Mouse (Mus musculus) spleen, adult 2 months (tissue): ENCODE data around the gene Lrrc41. TPM values are rescaled to one million over a fixed set of nuclear protein-coding genes. Genes with fewer than 3 reads are reported as not detected.

Source experiments
- DNase-seq, 2 experiments: peaks; one replicate each; pipeline versions ENCODE4 v3.0.0 to v3.0.0-alpha.2; 2012 to 2021; ENCODE audit warnings: low spot score in 2 of 2, low read depth in 1 of 2
- H3K27ac ChIP-seq: fragments of 200-500 bp; 2 replicates; pipeline ENCODE4 v1.5.1; 2012; ENCODE audit warnings: low read length, inconsistent platforms; ENCODE audit not compliant: insufficient read depth
- H3K27me3 ChIP-seq: fragments of 200-500 bp; 2 replicates; pipeline ENCODE4 v1.6.1; 2012; ENCODE audit warnings: mild to moderate bottlenecking, moderate library complexity, low read length, inconsistent platforms; ENCODE audit not compliant: control insufficient read depth, insufficient read depth
- H3K36me3 ChIP-seq: fragments of 200-500 bp; 2 replicates; pipeline ENCODE4 v1.6.1; 2012; ENCODE audit warnings: mild to moderate bottlenecking, low read length, inconsistent platforms; ENCODE audit not compliant: control insufficient read depth, insufficient read depth
- H3K4me1 ChIP-seq: fragments of 200-500 bp; 2 replicates; pipeline ENCODE4 v1.6.1; 2011; ENCODE audit warnings: inconsistent platforms; ENCODE audit not compliant: control insufficient read depth, insufficient read depth, insufficient read length
- H3K4me3 ChIP-seq: fragments of 200-500 bp; 2 replicates; pipeline ENCODE4 v1.5.1; 2011; ENCODE audit warnings: mild to moderate bottlenecking, inconsistent platforms; ENCODE audit not compliant: insufficient read depth, insufficient read length; ENCODE audit errors: extremely low read depth
- CTCF ChIP-seq: fragments of 200-500 bp; IDR thresholded peaks from 2 replicates; pipeline ENCODE4 v1.5.1; 2011; ENCODE audit warnings: mild to moderate bottlenecking, inconsistent platforms; ENCODE audit not compliant: insufficient read depth, insufficient read length, insufficient replicate concordance; ENCODE audit errors: extremely low read depth
- POLR2A ChIP-seq: fragments of 200-500 bp; IDR thresholded peaks from 2 replicates; pipeline ENCODE4 v1.6.1; 2011; ENCODE audit warnings: low read depth, low read length, inconsistent platforms
- WGBS: fragments of 180-500 bp; shearing (Covaris S2); methylation state at CpG from one replicate; pipeline ENCODE4 v1.1.7; 2018; 5-methylcytosine and 5-hydroxymethylcytosine counted together
- polyA plus RNA-seq: library from polyadenylated mRNA; depleted of rRNA; stranded (reverse); fragments of >200 nt; gene quantifications from 2 replicates; pipeline ENCODE4 v1.2.3, GENCODE M21; 2012; rRNA removed

The Lrrc41 gene
- polyA plus RNA-seq, result 22.4 and 35.3 TPM in 2 replicates

DNA sequence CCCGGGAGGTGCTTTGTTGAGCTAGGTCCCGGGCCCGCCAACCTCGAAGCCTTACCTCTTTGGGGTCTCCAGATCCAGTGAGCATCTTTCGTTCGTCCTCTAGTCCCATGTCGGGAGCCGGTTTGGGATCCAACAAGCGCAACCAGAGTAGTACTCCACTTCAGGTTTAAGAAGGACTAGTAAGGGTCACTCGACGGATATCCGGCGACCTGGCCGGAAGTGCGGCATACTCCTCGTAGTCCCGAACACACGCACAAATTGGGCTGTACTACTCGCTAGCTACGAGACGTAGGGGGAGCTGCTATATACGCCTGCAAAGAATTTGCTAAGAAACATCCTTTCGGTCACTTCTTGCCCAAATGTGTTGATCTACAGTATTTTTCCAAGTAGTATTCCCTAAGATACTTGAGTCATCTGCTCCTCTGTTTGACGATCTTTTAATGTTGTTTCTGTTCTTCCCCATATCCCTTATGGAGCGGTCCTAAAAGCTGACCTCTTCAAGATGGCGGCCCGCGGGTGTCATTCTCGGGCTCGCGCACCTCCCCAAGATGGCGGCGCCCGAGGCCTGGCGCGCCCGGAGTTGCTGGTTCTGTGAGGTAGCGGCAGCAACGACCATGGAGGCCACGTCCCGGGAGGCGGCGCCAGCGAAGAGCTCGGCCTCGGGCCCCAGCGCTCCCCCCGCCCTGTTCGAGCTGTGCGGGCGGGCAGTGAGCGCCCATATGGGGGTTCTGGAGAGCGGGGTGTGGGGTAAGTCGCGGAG, at the start of gene Lrrc41, which contains the start of gene Uqcrh:
Gene Lrrc41, plus strand, starts transcription at position 409 of the 760 bp plus-strand sequence.
Gene Uqcrh, minus strand, starts transcription at position 211 of the 760 bp plus-strand sequence.
- under 1% methylated on average over 55 of the region's 55 CpGs for WGBS
- peak; percentile 87 for TF ChIP-seq POLR2A
- TF ChIP-seq CTCF, result no peak
- H3K27me3 ChIP-seq, result peaks cover 2% of the 10 kb centered on the region; the same call in 1 of the 2 replicates
- peaks cover 4% of the 10 kb centered on the region for H3K36me3 ChIP-seq
- peak; percentile 87 to 96 for DNase-seq
- H3K27ac ChIP-seq, result peak within 1 kb of the TSS; percentile 83
- no peaks in the 10 kb centered on the region; the same call in 1 of the 2 replicates for H3K4me1 ChIP-seq
- H3K4me3 ChIP-seq, result peak within 1 kb of the TSS; percentile 86

DNA sequence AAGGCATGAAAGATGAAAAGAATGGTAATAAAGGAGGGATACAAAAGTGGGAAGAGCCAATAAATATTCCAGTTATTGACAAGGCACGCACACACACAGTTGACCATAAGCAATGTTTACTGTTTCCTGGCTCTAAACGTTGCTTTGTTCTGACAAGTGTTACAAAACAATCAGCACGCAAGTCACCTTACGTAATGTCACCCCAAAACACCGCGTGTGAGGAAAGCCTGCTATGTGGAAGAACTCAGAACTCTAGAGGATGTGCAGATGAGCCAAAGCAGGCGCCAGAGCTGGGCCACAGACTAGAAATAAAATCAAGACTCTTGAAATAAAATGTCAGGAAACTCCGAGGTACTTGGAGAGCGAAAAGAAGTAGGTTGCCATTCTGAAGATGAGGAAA, 42.2 kb upstream of the Lrrc41 start:
- Histone ChIP-seq H3K27me3 (no peaks in the 10 kb centered on the region), H3K4me3 (no peak overlapping the region), H3K36me3 (peaks cover 25% of the 10 kb centered on the region), H3K27ac (no peak overlapping the region), H3K4me1 (no peaks in the 10 kb centered on the region)
- no peak for DNase-seq
- no peak for TF ChIP-seq POLR2A
- TF ChIP-seq CTCF, result no peak
- WGBS, result 89% methylated on average over 9 of the region's 9 CpGs

DNA sequence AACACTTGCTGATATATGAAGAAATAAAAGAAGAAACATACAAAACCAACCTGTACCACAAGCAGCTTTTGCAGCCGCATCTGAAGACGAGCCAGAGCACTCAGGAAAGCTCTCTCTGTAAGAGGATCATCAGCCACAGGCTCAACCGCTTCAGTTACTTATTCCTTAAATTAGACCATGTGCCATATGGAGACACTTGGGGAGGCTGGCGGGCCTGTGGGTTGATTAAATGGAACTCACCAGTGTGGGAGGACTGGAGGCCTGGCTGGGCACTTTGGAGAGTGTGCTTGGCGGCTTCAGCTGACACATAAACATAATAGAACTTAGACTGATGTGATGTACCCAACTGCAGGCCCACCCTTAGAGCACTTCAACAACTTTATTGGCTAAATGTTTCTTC, 41.7 kb upstream of the Lrrc41 start:
- H3K4me3 ChIP-seq, result no peak overlapping the region
- H3K27me3 ChIP-seq, result no peaks in the 10 kb centered on the region
- no peak overlapping the region for H3K27ac ChIP-seq
- 95% methylated on average over 5 of the region's 5 CpGs for WGBS
- H3K36me3 ChIP-seq, result peaks cover 25% of the 10 kb centered on the region
- no peaks in the 10 kb centered on the region for H3K4me1 ChIP-seq
- DNase-seq, result no peak
- no peak for TF ChIP-seq CTCF
- TF ChIP-seq POLR2A, result no peak

DNA sequence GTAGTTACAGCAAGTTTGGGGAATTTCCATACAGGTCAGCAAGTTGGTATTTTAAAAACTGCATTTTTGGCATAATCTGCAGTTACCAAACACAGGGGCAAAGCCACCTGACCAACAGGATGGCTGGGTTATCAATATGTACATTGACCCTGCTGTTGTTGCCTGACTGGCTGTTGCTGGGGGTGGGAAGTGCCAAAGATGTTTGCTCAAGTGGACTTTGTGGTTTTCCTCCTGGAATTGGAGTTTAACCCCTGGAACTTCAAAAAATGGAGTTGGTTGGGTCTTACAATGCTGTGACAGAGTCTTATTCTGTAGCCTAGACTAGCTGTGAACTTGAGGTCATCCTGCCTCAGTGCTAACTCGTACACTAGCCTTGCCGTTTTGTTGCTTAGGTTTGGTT, 34.6 kb upstream of the Lrrc41 start:
- H3K36me3 ChIP-seq, result peaks cover 26% of the 10 kb centered on the region
- TF ChIP-seq CTCF (no peak), POLR2A (no peak)
- no peaks in the 10 kb centered on the region for H3K4me1 ChIP-seq
- no peaks in the 10 kb centered on the region for H3K27me3 ChIP-seq
- H3K27ac ChIP-seq, result no peak overlapping the region
- H3K4me3 ChIP-seq, result no peak overlapping the region
- 93% methylated on average over 2 of the region's 2 CpGs for WGBS
- DNase-seq, result no peak

DNA sequence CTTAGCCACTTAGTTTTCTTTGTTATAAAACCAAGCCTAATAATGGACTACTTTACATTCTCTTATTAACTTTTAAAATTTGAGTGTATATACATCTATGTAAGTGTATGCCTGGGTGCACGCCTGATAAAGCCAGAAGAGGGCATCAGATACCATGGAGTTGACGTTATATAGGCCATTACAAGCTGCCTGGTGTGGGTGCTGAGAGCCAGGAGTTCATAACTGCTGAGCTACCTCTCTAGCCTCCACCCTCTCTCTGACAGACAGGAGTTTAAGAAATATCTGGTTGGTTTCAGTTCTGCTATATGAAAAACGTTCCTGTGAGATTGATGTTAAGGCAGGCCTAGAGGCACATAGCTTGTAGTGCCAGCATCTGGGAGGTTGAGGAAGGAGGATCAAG, 32.9 kb upstream of the Lrrc41 start:
- Histone ChIP-seq H3K36me3 (peaks cover 19% of the 10 kb centered on the region), H3K4me3 (no peak overlapping the region), H3K27me3 (no peaks in the 10 kb centered on the region), H3K4me1 (no peaks in the 10 kb centered on the region), H3K27ac (no peak overlapping the region)
- no peak for DNase-seq
- TF ChIP-seq CTCF, result no peak
- TF ChIP-seq POLR2A, result no peak
- WGBS, result 70% methylated on average over 3 of the region's 3 CpGs

DNA sequence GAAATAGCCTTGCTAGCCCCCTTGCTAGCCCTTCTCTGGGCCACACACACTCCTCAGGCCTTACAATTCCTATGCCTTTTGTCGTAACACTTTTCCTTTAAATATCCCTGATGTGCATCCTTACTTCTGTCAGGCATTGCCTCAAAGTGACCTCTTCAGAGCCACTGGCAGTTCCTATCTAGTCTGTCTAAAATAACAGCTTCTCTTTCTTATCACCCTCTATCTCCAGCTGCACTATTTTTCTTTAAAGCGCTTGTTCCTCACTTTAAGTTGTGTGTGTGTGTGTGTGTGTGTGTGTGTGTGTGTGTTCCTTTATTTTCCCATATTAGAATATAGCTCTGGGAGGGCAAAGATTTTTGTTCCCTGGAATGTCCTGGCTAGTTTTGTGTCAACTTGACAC, 28.5 kb upstream of the Lrrc41 start:
- Histone ChIP-seq H3K27ac (no peak overlapping the region), H3K27me3 (no peaks in the 10 kb centered on the region), H3K4me1 (no peaks in the 10 kb centered on the region), H3K4me3 (no peak overlapping the region), H3K36me3 (peaks cover 15% of the 10 kb centered on the region)
- TF ChIP-seq POLR2A, result no peak
- TF ChIP-seq CTCF, result no peak
- no peak for DNase-seq
- 86% methylated on average over 2 of the region's 2 CpGs for WGBS

DNA sequence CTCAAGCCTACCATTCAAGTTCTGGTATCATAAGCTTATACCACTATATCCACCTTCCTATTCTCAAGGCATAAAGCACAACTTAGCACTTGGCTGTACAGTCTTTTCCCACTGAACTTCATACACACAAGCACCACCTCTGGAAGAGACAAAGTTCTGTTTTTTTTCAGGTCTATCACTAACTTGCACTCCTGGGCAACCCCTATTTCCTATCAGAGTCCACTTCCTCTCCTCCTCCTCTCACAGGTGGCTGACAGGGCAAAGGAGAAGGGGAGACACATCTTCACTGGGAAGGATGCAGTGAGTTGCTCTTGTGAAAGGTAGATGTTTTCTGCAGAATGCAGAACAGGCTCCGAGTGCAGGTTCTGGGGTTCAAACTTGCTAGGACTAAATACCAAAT, 27.4 kb upstream of the Lrrc41 start:
- DNase-seq, result no peak
- WGBS, result 93% methylated on average over 1 of the region's 1 CpGs
- Histone ChIP-seq H3K4me3 (no peak overlapping the region), H3K27ac (no peak overlapping the region), H3K36me3 (peaks cover 12% of the 10 kb centered on the region), H3K27me3 (no peaks in the 10 kb centered on the region), H3K4me1 (peaks cover 5% of the 10 kb centered on the region; the same call in 1 of the 2 replicates)
- TF ChIP-seq CTCF, result no peak
- no peak for TF ChIP-seq POLR2A
